In genomic region chr8:115528879-115529278, GRCm38 (mm10) we compare ENCODE assay signal across 21 mouse cellular contexts.
DNase-seq lines count a peak whose midpoint lies in the region; ATAC-seq and TF ChIP-seq lines count a peak whose summit lies in the region.
"Had no signal": no experiment of that assay in that cellular context is flagged by ENCODE, and none has a peak within 500 bp of the region (broad histone marks: within the 10 kb centered on the region; RNA-seq: fewer than 3 reads in every experiment).

No protein-coding gene starts in this region.

- no peaks in the 10 kb centered on the region for H3K27me3 ChIP-seq in heart, adult 2 months (ENCODE audit: control insufficient read depth, insufficient read depth, low read length)
- H3K27me3 ChIP-seq in hindbrain, embryonic 15.5 days: no peaks in the 10 kb centered on the region
- no peaks in the 10 kb centered on the region for H3K27me3 ChIP-seq in hindbrain, embryonic 14.5 days (ENCODE audit: control insufficient read depth, insufficient read depth, low read length)
- H3K27me3 ChIP-seq in hindbrain, embryonic 16.5 days (replicated peaks; ENCODE audit: control insufficient read depth, insufficient read depth, low read length): no peaks in the 10 kb centered on the region
- H3K27me3 ChIP-seq in hindbrain, embryonic 12.5 days: no peaks in the 10 kb centered on the region
- H3K27me3 ChIP-seq in neural tube, embryonic 13.5 days: no peaks in the 10 kb centered on the region
- H3K27me3 ChIP-seq in neural tube, embryonic 15.5 days (replicated peaks): no peaks in the 10 kb centered on the region
- H3K27me3 ChIP-seq: Patski had no signal

- TF ChIP-seq EP300 in heart, adult 2 months (IDR thresholded peaks at IDR 0.05; ENCODE audit: insufficient read depth, low read depth, low read length): no peak

- no peak overlapping the region for H3K9ac ChIP-seq in heart, adult 2 months (ENCODE audit: low read depth, low read length)
- H3K9ac ChIP-seq in hindbrain, embryonic 15.5 days: no peak overlapping the region
- no peak overlapping the region for H3K9ac ChIP-seq in hindbrain, embryonic 14.5 days
- H3K9ac ChIP-seq in hindbrain, embryonic 16.5 days (ENCODE audit: low read depth, low read length): no peak overlapping the region
- no peak overlapping the region for H3K9ac ChIP-seq in hindbrain, embryonic 12.5 days
- no peak overlapping the region for H3K9ac ChIP-seq in neural tube, embryonic 13.5 days
- no peak overlapping the region for H3K9ac ChIP-seq in neural tube, embryonic 15.5 days (replicated peaks)

- H3K79me2 ChIP-seq in heart, adult 2 months (replicated peaks; ENCODE audit: control insufficient read depth, insufficient read depth, low read length): no peaks in the 10 kb centered on the region

- no peak for TF ChIP-seq CTCF in heart, adult 2 months (IDR thresholded peaks at IDR 0.05)

- H3K4me1 ChIP-seq in heart, adult 2 months (ENCODE audit: control insufficient read depth, insufficient read depth, low read length): peaks cover 3% of the 10 kb centered on the region
- no peaks in the 10 kb centered on the region for H3K4me1 ChIP-seq in hindbrain, embryonic 15.5 days (replicated peaks)
- H3K4me1 ChIP-seq in hindbrain, embryonic 14.5 days (replicated peaks; ENCODE audit: control insufficient read depth, insufficient read depth, low read length): no peaks in the 10 kb centered on the region
- H3K4me1 ChIP-seq in hindbrain, embryonic 16.5 days (ENCODE audit: control insufficient read depth, insufficient read depth, low read depth, low read length): no peaks in the 10 kb centered on the region
- H3K4me1 ChIP-seq in hindbrain, embryonic 12.5 days: 0 out of 2 replicates have a peak, but pooled peaks cover 4% of the 10 kb centered on the region
- H3K4me1 ChIP-seq in neural tube, embryonic 13.5 days (replicated peaks): no peaks in the 10 kb centered on the region; the same call in 1 of the 2 replicates
- peaks cover 3% of the 10 kb centered on the region; the same call in 1 of the 2 replicates for H3K4me1 ChIP-seq in neural tube, embryonic 15.5 days

- H3K36me3 ChIP-seq in heart, adult 2 months (ENCODE audit: control insufficient read depth, insufficient read depth, low read length): no peaks in the 10 kb centered on the region
- H3K36me3 ChIP-seq in hindbrain, embryonic 15.5 days: no peaks in the 10 kb centered on the region
- no peaks in the 10 kb centered on the region for H3K36me3 ChIP-seq in hindbrain, embryonic 14.5 days (replicated peaks; ENCODE audit: control insufficient read depth, insufficient read depth)
- no peaks in the 10 kb centered on the region for H3K36me3 ChIP-seq in hindbrain, embryonic 16.5 days (ENCODE audit: control insufficient read depth, insufficient read depth, low read length)
- no peaks in the 10 kb centered on the region for H3K36me3 ChIP-seq in hindbrain, embryonic 12.5 days
- H3K36me3 ChIP-seq in neural tube, embryonic 13.5 days: no peaks in the 10 kb centered on the region
- no peaks in the 10 kb centered on the region for H3K36me3 ChIP-seq in neural tube, embryonic 15.5 days
- H3K36me3 ChIP-seq: G1E had no signal

- peak; percentile 15; the same call in 1 of the 2 replicates for ATAC-seq in hindbrain, embryonic 15.5 days (ENCODE audit: low FRiP score, low read depth)
- no peak for ATAC-seq in hindbrain, embryonic 14.5 days (ENCODE audit: low FRiP score)
- ATAC-seq in hindbrain, embryonic 16.5 days: peak; percentile 37; the same call in 1 of the 2 replicates
- no peak for ATAC-seq in hindbrain, embryonic 12.5 days (ENCODE audit: low FRiP score)
- peak; percentile 59 for ATAC-seq in neural tube, embryonic 13.5 days (ENCODE audit: low read depth)
- ATAC-seq in neural tube, embryonic 15.5 days (ENCODE audit: low FRiP score): no peak; the same call in 1 of the 2 replicates
- ATAC-seq: activated CD4-positive, CD25-positive, alpha-beta regulatory T cell, adult 4 months; CD4-positive, CD25-positive, alpha-beta regulatory T cell, adult 4 months; Patski had no signal

- no peak overlapping the region for H3K4me3 ChIP-seq in heart, adult 2 months
- no peak overlapping the region for H3K4me3 ChIP-seq in hindbrain, embryonic 15.5 days
- no peak overlapping the region for H3K4me3 ChIP-seq in hindbrain, embryonic 14.5 days (replicated peaks; ENCODE audit: low read length)
- no peak overlapping the region for H3K4me3 ChIP-seq in hindbrain, embryonic 16.5 days (ENCODE audit: low read length)
- H3K4me3 ChIP-seq in hindbrain, embryonic 12.5 days: no peak overlapping the region
- no peak overlapping the region for H3K4me3 ChIP-seq in neural tube, embryonic 13.5 days
- no peak overlapping the region for H3K4me3 ChIP-seq in neural tube, embryonic 15.5 days (replicated peaks)

- no peak for TF ChIP-seq POLR2A in heart, adult 2 months (IDR thresholded peaks at IDR 0.05; ENCODE audit: insufficient read depth, low read depth, low read length)

- DNase-seq in heart, adult 11 months: peak; percentile 53
- no peak for DNase-seq in heart, adult 2 months
- no peak for DNase-seq in hindbrain, embryonic 14.5 days (ENCODE audit: low spot score)
- DNase-seq: adrenal gland, adult 2 months; adrenal gland, adult 8-10 months; adrenal gland, postnatal 10 days; adrenal gland, postnatal 14 days; adrenal gland, postnatal 25 days; adrenal gland, postnatal 36 days; B cell, adult 2 months; cerebellum, adult 11 months; cerebellum, adult 11-12 months had no signal

- 96% methylated on average over 11 of the region's 11 CpGs for WGBS in heart, adult 2 months
- WGBS in hindbrain, embryonic 15.5 days: 75% methylated on average over 11 of the region's 11 CpGs
- WGBS in hindbrain, embryonic 14.5 days: 85% methylated on average over 11 of the region's 11 CpGs
- 80% methylated on average over 11 of the region's 11 CpGs for WGBS in hindbrain, embryonic 16.5 days
- WGBS in hindbrain, embryonic 12.5 days: 94% methylated on average over 11 of the region's 11 CpGs
- 71% methylated on average over 11 of the region's 11 CpGs for WGBS in neural tube, embryonic 13.5 days
- 56% methylated on average over 11 of the region's 11 CpGs for WGBS in neural tube, embryonic 15.5 days

- intact Hi-C loops in heart, adult 2 months (cut with DNase I): no loop called here

- H3K27ac ChIP-seq in heart, adult 2 months: no peak overlapping the region
- H3K27ac ChIP-seq in hindbrain, embryonic 15.5 days (replicated peaks): no peak overlapping the region
- no peak overlapping the region for H3K27ac ChIP-seq in hindbrain, embryonic 14.5 days
- H3K27ac ChIP-seq in hindbrain, embryonic 16.5 days (ENCODE audit: low read depth, low read length): no peak overlapping the region
- H3K27ac ChIP-seq in hindbrain, embryonic 12.5 days: no peak overlapping the region
- H3K27ac ChIP-seq in neural tube, embryonic 13.5 days (replicated peaks): no peak overlapping the region
- no peak overlapping the region for H3K27ac ChIP-seq in neural tube, embryonic 15.5 days (replicated peaks)

- H3K4me2 ChIP-seq in hindbrain, embryonic 15.5 days: no peak overlapping the region
- H3K4me2 ChIP-seq in hindbrain, embryonic 14.5 days (replicated peaks): no peak overlapping the region
- no peak overlapping the region for H3K4me2 ChIP-seq in hindbrain, embryonic 16.5 days (ENCODE audit: low read length)
- H3K4me2 ChIP-seq in hindbrain, embryonic 12.5 days (replicated peaks): no peak overlapping the region
- no peak overlapping the region for H3K4me2 ChIP-seq in neural tube, embryonic 13.5 days
- H3K4me2 ChIP-seq in neural tube, embryonic 15.5 days: no peak overlapping the region

- H3K9me3 ChIP-seq in hindbrain, embryonic 15.5 days: no peaks in the 10 kb centered on the region
- H3K9me3 ChIP-seq in hindbrain, embryonic 14.5 days (ENCODE audit: control insufficient read depth, low read length): no peaks in the 10 kb centered on the region
- no peaks in the 10 kb centered on the region for H3K9me3 ChIP-seq in hindbrain, embryonic 16.5 days (ENCODE audit: control insufficient read depth, low read length)
- H3K9me3 ChIP-seq in hindbrain, embryonic 12.5 days (replicated peaks): no peaks in the 10 kb centered on the region
- no peaks in the 10 kb centered on the region for H3K9me3 ChIP-seq in neural tube, embryonic 13.5 days
- H3K9me3 ChIP-seq in neural tube, embryonic 15.5 days (replicated peaks): no peaks in the 10 kb centered on the region

Comparison
In these comparisons a context has a peak if more than half of its experiments do, and no peak if none do; other contexts are left out.
1. ATAC-seq: peak in hindbrain, embryonic 15.5 days (single experiment), hindbrain, embryonic 16.5 days (single experiment) and neural tube, embryonic 13.5 days (single experiment); none in hindbrain, embryonic 14.5 days (single experiment), hindbrain, embryonic 12.5 days (single experiment) and neural tube, embryonic 15.5 days (single experiment).